Mouse (Mus musculus) stomach, embryonic 14.5 days (tissue): ENCODE measurements at regions not wholly inside any gene's neighbourhood (a gene's known extent, or its start where the extent isn't known, plus 50 kb on each side); places are given as distances from the start of the nearest gene placed in this dataset.
A peak's percentile ranks its signal among the peaks of the same experiment; 100 is the strongest.

Source experiments
- ATAC-seq: fragments of 200-750 bp; cut with Nextera tagmentation; 2 replicates; pipeline ENCODE4 v1.8.0; 2017; ENCODE audit warnings: low read depth, moderate TSS enrichment; ENCODE audit not compliant: insufficient number of reproducible peaks, insufficient read depth, low FRiP score
- H3K27ac ChIP-seq: fragments of 300-500 bp; sonication (generic); 2 replicates; pipeline ENCODE4 v1.5.1; 2014; ENCODE audit warnings: mild to moderate bottlenecking, low read length, moderate library complexity, mixed read lengths
- H3K27me3 ChIP-seq: fragments of 300-500 bp; sonication (generic); 2 replicates; pipeline ENCODE4 v1.6.1; 2014; ENCODE audit warnings: low read length, control low read depth, mixed read lengths; ENCODE audit not compliant: control insufficient read depth, insufficient read depth
- H3K36me3 ChIP-seq: fragments of 300-500 bp; sonication (generic); 2 replicates; pipeline ENCODE4 v1.6.1; 2014; ENCODE audit warnings: mild to moderate bottlenecking, control low read depth, low read length, moderate library complexity, mixed read lengths; ENCODE audit not compliant: control insufficient read depth, insufficient read depth
- H3K4me1 ChIP-seq: fragments of 300-500 bp; sonication (generic); 2 replicates; pipeline ENCODE4 v1.6.1; 2014; ENCODE audit warnings: low read length, control low read depth, mixed read lengths; ENCODE audit not compliant: control insufficient read depth, insufficient read depth
- H3K4me2 ChIP-seq: fragments of 300-500 bp; sonication (generic); replicated peaks from 2 replicates; pipeline ENCODE4 v1.6.1; 2014; ENCODE audit warnings: low read depth, low read length, control low read depth
- H3K4me3 ChIP-seq: fragments of 300-500 bp; sonication (generic); 2 replicates; pipeline ENCODE4 v1.5.1; 2014; ENCODE audit warnings: low read depth, low read length, control low read depth
- H3K9ac ChIP-seq: fragments of 300-500 bp; sonication (generic); replicated peaks from 2 replicates; pipeline ENCODE4 v1.6.1; 2014; ENCODE audit warnings: low read depth, mild to moderate bottlenecking, control low read depth, low read length, moderate library complexity, mixed read lengths
- H3K9me3 ChIP-seq: fragments of 300-500 bp; sonication (generic); 2 replicates; pipeline ENCODE4 v1.6.1; 2016; ENCODE audit warnings: low read depth, low read length, control low read depth; ENCODE audit not compliant: control insufficient read depth
- WGBS: fragments of 180-500 bp; shearing (Covaris S2); extraction: QIAGEN DNeasy Blood & Tissue Kit; methylation state at CpG from one replicate; pipeline ENCODE4 v1.1.7; 2014; 5-methylcytosine and 5-hydroxymethylcytosine counted together

- Histone ChIP-seq H3K9me3 (no peaks in the 10 kb centered on the region), H3K4me2 (no peak overlapping the region), H3K9ac (no peak overlapping the region), H3K36me3 (no peaks in the 10 kb centered on the region), H3K27ac (no peak overlapping the region), H3K4me1 (no peaks in the 10 kb centered on the region), H3K4me3 (no peak overlapping the region), H3K27me3 (no peaks in the 10 kb centered on the region)
- peak; percentile 56; the same call in 1 of the 2 replicates for ATAC-seq
- 2% methylated on average over 5 of the region's 5 CpGs for WGBS
These were observed 132.2 kb upstream of the Atxn1 start for GRCm38 (mm10) chr13:46096968-46097367.

GRCm38 (mm10) chr13:46096416-46096815 lies 131.6 kb upstream of the Atxn1 start:
- Histone ChIP-seq H3K4me2 (no peak overlapping the region), H3K9me3 (no peaks in the 10 kb centered on the region), H3K9ac (no peak overlapping the region), H3K27ac (no peak overlapping the region), H3K27me3 (no peaks in the 10 kb centered on the region), H3K36me3 (no peaks in the 10 kb centered on the region), H3K4me1 (no peaks in the 10 kb centered on the region), H3K4me3 (no peak overlapping the region)
- WGBS, result 65% methylated on average over 8 of the region's 8 CpGs
- no peak for ATAC-seq

GRCm38 (mm10) chr13:46092787-46093186 lies 128.0 kb upstream of the Atxn1 start:
- Histone ChIP-seq H3K27me3 (no peaks in the 10 kb centered on the region), H3K9me3 (no peaks in the 10 kb centered on the region), H3K4me3 (no peak overlapping the region), H3K36me3 (no peaks in the 10 kb centered on the region), H3K27ac (no peak overlapping the region), H3K4me1 (no peaks in the 10 kb centered on the region), H3K4me2 (no peak overlapping the region), H3K9ac (no peak overlapping the region)
- 87% methylated on average over 3 of the region's 3 CpGs for WGBS
- no peak for ATAC-seq

- no peak overlapping the region for H3K27ac ChIP-seq
- no peaks in the 10 kb centered on the region for H3K9me3 ChIP-seq
- no peak overlapping the region for H3K4me3 ChIP-seq
- H3K36me3 ChIP-seq, result no peaks in the 10 kb centered on the region
- no peak for ATAC-seq
- WGBS, result 75% methylated on average over 5 of the region's 5 CpGs
- H3K4me2 ChIP-seq, result no peak overlapping the region
- H3K4me1 ChIP-seq, result no peaks in the 10 kb centered on the region
- H3K9ac ChIP-seq, result no peak overlapping the region
- H3K27me3 ChIP-seq, result no peaks in the 10 kb centered on the region
These were observed 126.3 kb upstream of the Atxn1 start for GRCm38 (mm10) chr13:46091109-46091508.

GRCm38 (mm10) chr13:46088237-46088636 lies 123.4 kb upstream of the Atxn1 start:
- Histone ChIP-seq H3K27ac (no peak overlapping the region), H3K4me1 (no peaks in the 10 kb centered on the region), H3K9ac (no peak overlapping the region), H3K4me2 (no peak overlapping the region), H3K4me3 (no peak overlapping the region), H3K27me3 (no peaks in the 10 kb centered on the region), H3K9me3 (no peaks in the 10 kb centered on the region), H3K36me3 (no peaks in the 10 kb centered on the region)
- ATAC-seq, result no peak
- 88% methylated on average over 3 of the region's 3 CpGs for WGBS

- no peak overlapping the region for H3K4me3 ChIP-seq
- 88% methylated on average over 4 of the region's 4 CpGs for WGBS
- no peak overlapping the region for H3K9ac ChIP-seq
- H3K4me2 ChIP-seq, result no peak overlapping the region
- H3K27me3 ChIP-seq, result no peaks in the 10 kb centered on the region
- no peaks in the 10 kb centered on the region for H3K9me3 ChIP-seq
- no peaks in the 10 kb centered on the region for H3K4me1 ChIP-seq
- no peak overlapping the region for H3K27ac ChIP-seq
- H3K36me3 ChIP-seq, result no peaks in the 10 kb centered on the region
- no peak for ATAC-seq
These were observed 122.9 kb upstream of the Atxn1 start for GRCm38 (mm10) chr13:46087663-46088062.

GRCm38 (mm10) chr13:46076879-46077278 lies 112.1 kb upstream of the Atxn1 start:
- 73% methylated on average over 6 of the region's 6 CpGs for WGBS
- Histone ChIP-seq H3K9me3 (no peaks in the 10 kb centered on the region), H3K4me2 (no peak overlapping the region), H3K9ac (no peak overlapping the region), H3K27ac (no peak overlapping the region), H3K36me3 (no peaks in the 10 kb centered on the region), H3K27me3 (no peaks in the 10 kb centered on the region), H3K4me3 (no peak overlapping the region), H3K4me1 (no peaks in the 10 kb centered on the region)
- no peak for ATAC-seq

GRCm38 (mm10) chr13:46071670-46072069 lies 106.9 kb upstream of the Atxn1 start:
- Histone ChIP-seq H3K4me2 (no peak overlapping the region), H3K27me3 (no peaks in the 10 kb centered on the region), H3K4me3 (no peak overlapping the region), H3K9me3 (no peaks in the 10 kb centered on the region), H3K27ac (no peak overlapping the region), H3K4me1 (no peaks in the 10 kb centered on the region), H3K36me3 (no peaks in the 10 kb centered on the region), H3K9ac (no peak overlapping the region)
- 90% methylated on average over 4 of the region's 4 CpGs for WGBS
- no peak for ATAC-seq

GRCm38 (mm10) chr13:46069571-46069970 lies 104.8 kb upstream of the Atxn1 start:
- H3K4me3 ChIP-seq, result no peak overlapping the region
- no peak overlapping the region for H3K9ac ChIP-seq
- no peaks in the 10 kb centered on the region for H3K4me1 ChIP-seq
- no peaks in the 10 kb centered on the region for H3K9me3 ChIP-seq
- ATAC-seq, result no peak
- WGBS, result 51% methylated on average over 3 of the region's 3 CpGs
- H3K36me3 ChIP-seq, result no peaks in the 10 kb centered on the region
- no peaks in the 10 kb centered on the region for H3K27me3 ChIP-seq
- no peak overlapping the region for H3K4me2 ChIP-seq
- no peak overlapping the region for H3K27ac ChIP-seq
